Mouse (Mus musculus) lung, adult 2 months (tissue): ENCODE measurements around the gene Bptf.

ENCODE experiments used
- CTCF ChIP-seq: fragments of 200-500 bp; IDR thresholded peaks from 2 replicates; pipeline ENCODE4 v1.5.1; 2011; ENCODE audit warnings: mild to moderate bottlenecking, low read length, control low read depth; ENCODE audit not compliant: insufficient read depth
- POLR2A ChIP-seq: fragments of 200-500 bp; IDR thresholded peaks from 2 replicates; pipeline ENCODE4 v1.6.1; 2011; ENCODE audit warnings: low read depth, mild to moderate bottlenecking, control low read depth, low read length, borderline replicate concordance; ENCODE audit errors: extremely low read depth

- TF ChIP-seq CTCF, result no peak
- no peak for TF ChIP-seq POLR2A
Observed at GRCm38 (mm10) chr11:107063067-107063466, 68.9 kb downstream of the Bptf start.
